23 mouse cellular contexts compared by ENCODE assay signal in genomic region chr11:32715970-32716369, GRCm38 (mm10).
DNase-seq lines count a peak whose midpoint lies in the region; ATAC-seq and TF ChIP-seq lines count a peak whose summit lies in the region.
"Had no signal": no experiment of that assay in that cellular context is flagged by ENCODE, and none has a peak within 500 bp of the region (broad histone marks: within the 10 kb centered on the region; RNA-seq: fewer than 3 reads in every experiment).

No protein-coding gene starts in this region.

- intact Hi-C loops in heart, adult 2 months (cut with DNase I) = loop anchor here (1.0 kb wide), 1 partner anchor 432 kb away; no protein-coding TSS in a partner anchor

- H3K4me2 ChIP-seq in heart, postnatal 0 days (ENCODE audit: low read depth, low read length) = no peak overlapping the region
- H3K4me2 ChIP-seq in kidney, embryonic 16.5 days (replicated peaks; ENCODE audit: low read depth, low read length) = no peak overlapping the region
- H3K4me2 ChIP-seq: heart, embryonic 13.5 days; hindbrain, embryonic 12.5 days; hindbrain, embryonic 15.5 days had no signal

- no peak overlapping the region for H3K27ac ChIP-seq in cerebellum, adult 2 months (ENCODE audit: insufficient read depth, low read length)
- 0 out of 2 replicates have a peak overlapping the region, but pooled peaks have one; percentile 4 for H3K27ac ChIP-seq in heart, postnatal 0 days (ENCODE audit: low read depth)
- no peak overlapping the region for H3K27ac ChIP-seq in heart, adult 2 months
- H3K27ac ChIP-seq in kidney, embryonic 16.5 days (ENCODE audit: low read length) = no peak overlapping the region
- 0 out of 2 replicates have a peak overlapping the region, but pooled peaks have one; percentile 10 for H3K27ac ChIP-seq in small intestine, adult 2 months (ENCODE audit: insufficient read depth, low read depth, low read length)
- H3K27ac ChIP-seq: gastrocnemius, adult 2 months; heart, embryonic 13.5 days; hindbrain, embryonic 12.5 days; hindbrain, embryonic 15.5 days had no signal

- 64% methylated on average over 5 of the region's 5 CpGs for WGBS in cerebellum, adult 2 months
- 47% methylated on average over 5 of the region's 5 CpGs for WGBS in heart, postnatal 0 days
- 57% methylated on average over 5 of the region's 5 CpGs for WGBS in heart, adult 2 months
- 64% methylated on average over 5 of the region's 5 CpGs for WGBS in kidney, embryonic 16.5 days
- WGBS in small intestine, adult 2 months = 41% methylated on average over 5 of the region's 5 CpGs

- H3K9ac ChIP-seq in heart, postnatal 0 days (replicated peaks; ENCODE audit: low read depth, low read length) = no peak overlapping the region
- no peak overlapping the region for H3K9ac ChIP-seq in heart, adult 2 months (ENCODE audit: low read depth, low read length)
- no peak overlapping the region for H3K9ac ChIP-seq in kidney, embryonic 16.5 days (replicated peaks; ENCODE audit: low read length)
- H3K9ac ChIP-seq: forebrain, postnatal 0 days; heart, embryonic 13.5 days; hindbrain, embryonic 12.5 days; hindbrain, embryonic 15.5 days had no signal

- H3K27me3 ChIP-seq in cerebellum, adult 2 months (ENCODE audit: control insufficient read depth, insufficient read depth, low read length) = no peaks in the 10 kb centered on the region
- no peaks in the 10 kb centered on the region for H3K27me3 ChIP-seq in heart, postnatal 0 days (ENCODE audit: control insufficient read depth, insufficient read depth, low read length)
- no peaks in the 10 kb centered on the region for H3K27me3 ChIP-seq in heart, adult 2 months (ENCODE audit: control insufficient read depth, insufficient read depth, low read length)
- no peaks in the 10 kb centered on the region for H3K27me3 ChIP-seq in kidney, embryonic 16.5 days (ENCODE audit: insufficient read depth, low read length)
- no peaks in the 10 kb centered on the region for H3K27me3 ChIP-seq in small intestine, adult 2 months (ENCODE audit: control insufficient read depth, insufficient read depth, low read length)
- H3K27me3 ChIP-seq: heart, embryonic 13.5 days; hindbrain, embryonic 12.5 days; hindbrain, embryonic 15.5 days; Patski had no signal

- no peak for ATAC-seq in heart, postnatal 0 days (ENCODE audit: insufficient read depth, low read depth)
- no peak for ATAC-seq in kidney, embryonic 16.5 days (ENCODE audit: low FRiP score, low TSS enrichment)
- ATAC-seq: forebrain, embryonic 14.5 days; forebrain, postnatal 0 days; Patski had no signal

- H3K9me3 ChIP-seq in heart, postnatal 0 days (replicated peaks; ENCODE audit: control insufficient read depth, low read length) = no peaks in the 10 kb centered on the region
- H3K9me3 ChIP-seq in kidney, embryonic 16.5 days (ENCODE audit: low read length) = no peaks in the 10 kb centered on the region
- H3K9me3 ChIP-seq: G1E; heart, embryonic 13.5 days; hindbrain, embryonic 12.5 days; hindbrain, embryonic 15.5 days had no signal

- no peak for TF ChIP-seq POLR2A in cerebellum, adult 2 months (IDR thresholded peaks at IDR 0.05; ENCODE audit: borderline replicate concordance, insufficient read depth, low read length)
- no peak for TF ChIP-seq POLR2A in heart, adult 2 months (IDR thresholded peaks at IDR 0.05; ENCODE audit: insufficient read depth, low read depth, low read length)
- TF ChIP-seq POLR2A in small intestine, adult 2 months (IDR thresholded peaks at IDR 0.05; ENCODE audit: low read depth, low read length) = no peak

- peaks cover 20% of the 10 kb centered on the region for H3K36me3 ChIP-seq in heart, postnatal 0 days (replicated peaks; ENCODE audit: control insufficient read depth, insufficient read depth, low read length)
- peaks cover 14% of the 10 kb centered on the region for H3K36me3 ChIP-seq in heart, adult 2 months (ENCODE audit: control insufficient read depth, insufficient read depth, low read length)
- H3K36me3 ChIP-seq in kidney, embryonic 16.5 days (ENCODE audit: insufficient read depth, low read length) = peaks cover 14% of the 10 kb centered on the region
- H3K36me3 ChIP-seq in small intestine, adult 2 months (ENCODE audit: control insufficient read depth, insufficient read depth, low read length) = peaks cover 17% of the 10 kb centered on the region

- H3K4me3 ChIP-seq in cerebellum, adult 2 months (replicated peaks; ENCODE audit: insufficient read depth, low read depth, low read length) = no peak overlapping the region
- no peak overlapping the region for H3K4me3 ChIP-seq in heart, postnatal 0 days (ENCODE audit: low read depth, low read length)
- no peak overlapping the region for H3K4me3 ChIP-seq in heart, adult 2 months
- H3K4me3 ChIP-seq in kidney, embryonic 16.5 days (ENCODE audit: low read length) = no peak overlapping the region
- no peak overlapping the region for H3K4me3 ChIP-seq in small intestine, adult 2 months (ENCODE audit: low read depth, low read length)
- H3K4me3 ChIP-seq: gastrocnemius, adult 2 months; heart, embryonic 13.5 days; hindbrain, embryonic 12.5 days; hindbrain, embryonic 15.5 days had no signal

- H3K4me1 ChIP-seq in cerebellum, adult 2 months (ENCODE audit: control insufficient read depth, insufficient read depth, low read length) = peaks cover 35% of the 10 kb centered on the region
- peaks cover 19% of the 10 kb centered on the region for H3K4me1 ChIP-seq in heart, postnatal 0 days (ENCODE audit: control insufficient read depth, insufficient read depth)
- H3K4me1 ChIP-seq in heart, adult 2 months (ENCODE audit: control insufficient read depth, insufficient read depth, low read length) = peaks cover 11% of the 10 kb centered on the region
- no peaks in the 10 kb centered on the region for H3K4me1 ChIP-seq in kidney, embryonic 16.5 days (ENCODE audit: insufficient read depth, low read length)
- peaks cover 7% of the 10 kb centered on the region; the same call in 1 of the 2 replicates for H3K4me1 ChIP-seq in small intestine, adult 2 months (ENCODE audit: control insufficient read depth, insufficient read depth, insufficient read length, low read length)

- no peak for TF ChIP-seq EP300 in heart, postnatal 0 days (IDR thresholded peaks at IDR 0.05; ENCODE audit: low read depth)
- TF ChIP-seq EP300 in heart, adult 2 months (IDR thresholded peaks at IDR 0.05; ENCODE audit: insufficient read depth, low read depth, low read length) = no peak

- peak; percentile 33 for DNase-seq in cerebellum, adult 9-10 months
- DNase-seq in cerebellum, adult 2 months = no peak
- DNase-seq in heart, postnatal 0 days (ENCODE audit: low spot score) = no peak
- no peak for DNase-seq in heart, adult 2 months
- DNase-seq in kidney, adult 9 months = peak; percentile 49
- DNase-seq in adrenal gland, postnatal 4 days (ENCODE audit: low spot score in 2 of 2) = no peak
- DNase-seq: adrenal gland, postnatal 10 days; adrenal gland, postnatal 36 days; cerebellum, adult 11 months; cerebellum, adult 8-10 months; cerebellum, postnatal 14 days; forebrain, postnatal 0 days; gastrocnemius, adult 2 months; gastrocnemius, postnatal 14 days; heart, adult 18-20 months had no signal

- TF ChIP-seq CTCF in cerebellum, adult 2 months (IDR thresholded peaks at IDR 0.05; ENCODE audit: borderline replicate concordance, insufficient read depth, low read depth, low read length) = no peak
- no peak for TF ChIP-seq CTCF in heart, postnatal 0 days (IDR thresholded peaks at IDR 0.05; ENCODE audit: low read depth)
- TF ChIP-seq CTCF in heart, adult 2 months (IDR thresholded peaks at IDR 0.05) = no peak
- no peak for TF ChIP-seq CTCF in small intestine, adult 2 months (IDR thresholded peaks at IDR 0.05; ENCODE audit: extremely low read depth, insufficient read length, insufficient replicate concordance, low read depth, low read length)

- peaks cover 6% of the 10 kb centered on the region; the same call in 1 of the 2 replicates for H3K79me2 ChIP-seq in heart, adult 2 months (replicated peaks; ENCODE audit: control insufficient read depth, insufficient read depth, low read length)

Comparison
In these comparisons a context has a peak if more than half of its experiments do, and no peak if none do; other contexts are left out.
1. DNase-seq: peak in cerebellum, adult 9-10 months (single experiment) and kidney, adult 9 months (single experiment); none in cerebellum, adult 2 months (0 of 2), heart, postnatal 0 days (single experiment), heart, adult 2 months (0 of 2) and adrenal gland, postnatal 4 days (0 of 2).
2. H3K27ac ChIP-seq: peak in heart, postnatal 0 days (single experiment) and small intestine, adult 2 months (single experiment); none in cerebellum, adult 2 months (single experiment), heart, adult 2 months (single experiment) and kidney, embryonic 16.5 days (single experiment).